Mouse (Mus musculus): ENCODE measurements around the gene Gm4792.

Gene Gm4792

DNA sequence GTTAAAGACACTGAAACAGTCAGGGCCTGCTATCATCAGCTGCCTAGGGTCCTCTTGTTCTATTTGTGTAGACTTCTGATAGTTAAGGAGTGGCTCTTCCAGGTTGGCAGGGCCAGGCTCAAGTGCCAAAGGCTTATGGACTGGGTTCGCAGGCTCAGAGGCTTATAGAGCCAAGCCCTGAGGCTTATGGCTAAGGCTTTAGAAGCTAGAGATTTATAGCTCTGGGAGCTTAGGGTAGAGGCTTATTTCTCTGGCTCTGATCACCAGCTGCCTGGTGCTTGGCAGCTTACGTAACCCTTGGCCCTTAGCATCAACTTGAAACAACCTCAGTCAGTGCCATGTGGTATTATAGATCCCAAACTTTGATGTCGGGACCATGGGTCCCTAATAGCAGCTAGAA lies at the start of gene Gm4792:
Gm4792 (minus strand) TSS at position 233 of the 400 bp plus-strand sequence.
- DNase-seq (ENCODE audit: low read depth, low spot score), result no peak

GRCm38 (mm10) chr10:94347959-94348358 lies 49.5 kb upstream of the Gm4792 start:
- DNase-seq (ENCODE audit: low read depth, low spot score), result no peak

- DNase-seq (ENCODE audit: low read depth, low spot score), result no peak
Measured at GRCm38 (mm10) chr10:94347296-94347695, 48.8 kb upstream of the Gm4792 start.

- DNase-seq (ENCODE audit: low read depth, low spot score), result no peak
Measured at GRCm38 (mm10) chr10:94346596-94346995, 48.1 kb upstream of the Gm4792 start.

DNA sequence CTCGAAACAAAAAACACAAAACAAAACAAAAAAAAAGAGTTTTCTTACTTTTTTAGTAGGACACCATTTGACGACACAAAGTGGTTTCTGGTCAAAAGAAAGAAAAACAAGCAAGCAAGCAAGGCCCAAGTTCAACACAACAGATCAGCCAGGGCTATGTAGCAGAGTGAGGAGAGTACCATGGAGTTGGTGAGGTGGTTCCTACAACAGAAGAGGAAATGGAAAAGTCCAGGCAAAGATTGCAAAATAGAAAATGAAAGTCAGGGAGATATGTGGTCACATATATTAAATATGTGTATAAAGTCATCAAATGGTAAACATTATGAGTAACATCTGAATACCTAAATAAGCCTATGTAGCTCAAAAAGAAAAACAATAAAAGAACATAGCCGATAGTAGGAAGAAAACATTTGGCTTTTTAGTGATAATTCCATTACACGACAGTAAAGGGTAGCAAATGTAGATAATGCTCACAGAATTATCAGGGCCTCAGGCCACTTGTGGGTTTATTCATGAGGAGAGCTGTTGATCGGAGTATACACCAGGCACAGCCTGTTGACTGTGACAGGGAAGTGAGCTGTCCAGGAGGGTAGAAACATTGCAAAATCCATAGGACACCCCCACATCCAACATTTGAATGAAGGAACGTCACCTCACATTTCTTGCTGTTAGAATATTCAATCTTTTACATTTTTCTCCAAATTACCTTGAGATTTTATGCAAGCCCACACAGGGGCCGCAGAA lies 47.2 kb upstream of the Gm4792 start:
- DNase-seq (ENCODE audit: low read depth, low spot score), result no peak

DNA sequence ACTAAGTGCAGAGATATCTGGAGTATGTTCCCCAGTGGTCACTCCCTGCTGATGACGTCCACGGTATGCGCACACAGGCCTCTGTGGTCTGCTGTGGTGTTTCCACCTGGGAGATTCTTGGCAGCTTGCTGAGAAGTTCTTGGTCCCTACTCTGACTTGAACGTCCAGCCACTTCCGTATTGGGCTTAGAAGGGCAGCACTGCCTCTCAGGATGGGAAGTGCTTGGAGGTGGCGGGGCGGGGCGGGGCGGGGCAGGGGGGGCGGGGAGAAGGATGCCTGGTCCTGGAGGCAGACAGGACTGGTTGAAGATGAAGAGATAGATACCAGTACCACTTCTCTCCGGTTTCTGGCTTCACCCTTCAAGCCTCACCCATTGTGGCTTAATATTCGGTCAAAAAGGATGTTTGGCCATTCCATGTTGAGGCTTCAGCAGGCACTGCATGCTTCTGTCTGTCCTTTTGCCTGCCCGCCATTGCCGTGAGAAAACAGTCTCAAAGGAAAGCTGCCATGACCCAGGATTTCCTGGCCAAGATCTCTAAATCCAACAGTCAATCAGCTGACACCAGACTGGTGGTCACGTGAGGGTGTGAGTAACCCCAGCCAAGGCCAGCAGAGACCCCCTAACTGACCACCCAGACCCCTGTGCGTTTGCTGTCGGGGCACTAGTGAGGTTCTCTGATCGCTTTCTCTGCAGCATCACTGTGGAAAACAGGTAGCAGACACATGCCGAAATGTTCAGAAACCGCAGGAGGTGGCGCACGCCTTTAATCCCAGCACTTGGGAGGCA lies 46.3 kb upstream of the Gm4792 start:
- DNase-seq (ENCODE audit: low read depth, low spot score), result no peak

DNA sequence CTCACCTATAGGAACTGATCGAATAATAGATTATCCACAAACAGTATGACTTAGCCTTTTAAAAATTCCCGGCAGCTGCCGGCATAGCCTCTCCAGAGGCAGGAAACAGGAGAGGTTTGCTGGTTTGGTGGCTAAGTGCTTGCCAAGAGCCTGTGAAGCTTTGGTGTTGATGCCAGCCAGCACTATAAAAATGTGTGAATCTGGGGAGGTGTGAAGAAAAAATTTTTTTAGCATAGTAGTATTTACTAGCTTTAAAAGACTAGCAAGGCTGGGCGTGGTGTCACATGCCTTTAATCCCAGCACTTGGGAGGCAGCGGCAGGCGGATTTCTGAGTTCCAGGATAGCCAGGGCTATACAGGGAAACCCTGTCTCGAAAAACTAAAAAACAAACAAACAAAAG lies 45.1 kb upstream of the Gm4792 start:
- no peak for DNase-seq (ENCODE audit: low read depth, low spot score)

DNA sequence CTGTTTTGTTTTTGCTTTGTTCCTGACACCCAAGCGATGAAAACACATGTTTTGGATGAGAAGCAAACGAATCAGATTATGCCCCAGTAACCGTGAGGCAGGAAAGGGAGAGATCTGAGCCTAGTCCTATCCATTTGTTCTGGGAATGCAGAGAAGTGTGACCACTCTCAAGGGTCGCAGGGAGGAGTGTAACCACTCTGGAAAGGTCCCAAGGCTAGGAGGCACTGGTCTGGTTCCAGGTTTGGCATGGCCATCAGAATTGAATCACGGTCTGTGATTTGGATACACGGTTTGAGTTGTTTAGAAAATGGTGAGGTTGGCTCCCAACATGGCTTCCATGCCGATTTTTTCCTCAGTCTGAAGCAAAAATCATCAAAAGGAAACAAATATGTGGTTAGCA lies 43.8 kb upstream of the Gm4792 start:
- no peak for DNase-seq (ENCODE audit: low read depth, low spot score)

- no peak for DNase-seq (ENCODE audit: low read depth, low spot score)
Measured at GRCm38 (mm10) chr10:94341501-94341900, 43.0 kb upstream of the Gm4792 start.

DNA sequence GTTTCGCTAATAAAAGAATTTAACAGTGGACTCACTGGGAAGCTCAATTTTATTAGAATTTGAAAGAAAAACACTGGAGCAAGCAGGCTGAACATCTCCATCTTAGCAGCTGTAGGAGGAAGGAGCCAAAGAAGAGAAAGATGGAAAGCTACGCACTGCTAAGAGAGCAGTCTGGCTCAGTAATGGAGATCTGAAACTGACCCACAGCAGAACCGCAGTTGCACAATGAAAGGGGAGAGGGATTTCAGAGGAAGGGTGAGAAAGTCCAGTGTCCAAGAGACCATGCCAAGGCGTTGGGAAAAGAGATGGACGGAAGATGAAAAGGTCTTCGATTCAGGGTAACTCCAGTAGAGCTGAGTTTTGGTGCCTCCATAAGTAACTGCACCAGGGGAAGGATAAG lies 37.6 kb upstream of the Gm4792 start:
- no peak for DNase-seq (ENCODE audit: low read depth, low spot score)

DNA sequence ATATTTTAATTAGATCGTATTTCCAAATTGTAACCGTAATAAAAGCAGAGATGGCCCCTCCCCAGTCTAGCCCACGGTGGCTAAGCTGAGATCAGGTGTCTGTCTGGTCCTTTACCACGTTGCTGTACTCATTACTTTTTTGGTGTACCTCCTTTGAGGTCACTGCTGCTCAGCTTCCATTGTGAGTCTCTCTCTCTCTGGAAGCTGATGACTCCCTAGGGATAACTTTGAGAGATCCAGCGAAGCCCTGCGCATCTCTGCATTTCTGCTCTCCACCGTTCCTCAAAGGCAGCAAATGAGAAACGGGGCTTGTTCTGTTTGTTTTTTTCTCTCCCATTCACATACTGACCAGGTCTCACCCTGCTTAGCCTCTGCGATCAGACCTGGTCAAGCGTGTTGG lies 36.5 kb upstream of the Gm4792 start:
- no peak for DNase-seq (ENCODE audit: low read depth, low spot score)

DNA sequence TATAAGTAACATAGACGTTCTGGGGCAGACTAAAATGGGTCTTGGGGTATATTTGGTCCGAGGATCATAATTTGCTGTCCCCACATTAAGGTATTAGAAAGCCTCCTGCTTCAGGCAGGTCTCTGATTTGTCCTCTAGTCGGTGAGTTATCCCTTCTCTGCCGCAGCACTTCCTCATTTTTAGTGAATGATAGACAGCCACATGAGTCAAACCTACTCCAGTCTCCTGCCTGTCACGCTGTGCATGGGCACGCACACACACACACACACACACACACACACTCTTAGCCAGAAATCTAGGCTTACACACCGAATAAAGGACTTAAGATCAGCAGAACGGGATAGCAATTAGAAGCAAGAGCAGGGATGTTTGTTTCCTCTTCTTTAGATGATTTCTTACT lies 34.8 kb upstream of the Gm4792 start:
- DNase-seq (ENCODE audit: low read depth, low spot score), result no peak

GRCm38 (mm10) chr10:94332358-94333137 lies 34.0 kb upstream of the Gm4792 start:
- peak; percentile 59 for DNase-seq (ENCODE audit: low read depth, low spot score)

GRCm38 (mm10) chr10:94329962-94330361 lies 31.5 kb upstream of the Gm4792 start:
- no peak for DNase-seq (ENCODE audit: low read depth, low spot score)

DNA sequence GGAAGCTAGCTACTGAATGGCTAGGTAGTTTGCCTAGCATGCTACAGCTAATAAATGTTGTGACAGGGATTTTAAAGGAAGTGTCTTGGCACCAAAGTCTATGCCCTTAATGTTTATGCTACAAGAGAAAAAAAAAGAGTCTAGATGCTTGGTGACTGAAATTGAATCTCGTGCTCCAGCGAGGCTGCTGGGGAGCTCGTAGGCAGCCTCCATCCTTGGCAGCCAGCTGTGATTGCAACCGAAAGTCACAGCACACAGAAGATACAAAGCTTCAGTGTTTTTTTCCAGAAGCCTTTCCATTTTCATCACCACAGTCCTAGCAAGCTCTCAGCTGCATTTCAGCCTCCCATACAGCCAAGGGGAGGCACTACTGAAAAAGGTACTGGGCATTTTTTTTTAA lies 20.1 kb upstream of the Gm4792 start:
- no peak for DNase-seq (ENCODE audit: low read depth, low spot score)

GRCm38 (mm10) chr10:94313146-94313545 lies 14.6 kb upstream of the Gm4792 start:
- DNase-seq (ENCODE audit: low read depth, low spot score), result no peak

DNA sequence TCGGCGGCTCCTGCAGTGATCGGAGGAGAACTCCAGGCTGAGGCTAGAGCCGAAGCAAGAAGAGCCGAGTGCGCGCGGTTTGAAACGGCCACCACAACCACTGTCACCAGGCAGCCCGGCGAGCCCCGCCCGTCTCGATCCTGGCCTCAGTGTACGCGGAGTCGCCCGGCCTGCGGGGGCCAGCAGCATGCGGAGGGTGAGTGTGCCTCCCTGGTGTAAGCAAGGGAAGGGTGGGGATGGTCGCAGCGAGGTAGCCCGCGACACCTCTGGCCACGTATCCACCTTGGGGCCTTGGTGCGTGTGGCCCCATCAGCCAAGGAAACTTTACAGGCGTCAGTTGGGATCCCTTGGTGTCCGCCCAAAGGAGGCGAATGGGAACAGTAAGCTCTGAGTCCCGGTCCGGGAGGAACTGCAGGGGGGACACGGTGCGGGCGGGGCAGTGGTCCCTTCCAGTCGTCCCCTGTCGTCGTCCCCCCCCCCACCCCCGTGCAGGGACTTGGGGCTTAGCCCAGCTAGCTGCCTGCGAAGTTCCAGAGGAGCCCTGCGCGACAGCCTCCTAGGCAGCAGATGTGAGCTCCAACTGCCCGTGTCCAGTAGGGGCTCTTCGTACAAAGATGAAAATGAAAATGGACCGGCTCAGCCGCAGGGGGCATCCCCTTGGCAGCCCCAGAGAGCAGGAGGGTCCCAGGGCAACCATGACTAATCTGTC lies 13.7 kb upstream of the Gm4792 start:
- DNase-seq (ENCODE audit: low read depth, low spot score), result peak; percentile 4

DNA sequence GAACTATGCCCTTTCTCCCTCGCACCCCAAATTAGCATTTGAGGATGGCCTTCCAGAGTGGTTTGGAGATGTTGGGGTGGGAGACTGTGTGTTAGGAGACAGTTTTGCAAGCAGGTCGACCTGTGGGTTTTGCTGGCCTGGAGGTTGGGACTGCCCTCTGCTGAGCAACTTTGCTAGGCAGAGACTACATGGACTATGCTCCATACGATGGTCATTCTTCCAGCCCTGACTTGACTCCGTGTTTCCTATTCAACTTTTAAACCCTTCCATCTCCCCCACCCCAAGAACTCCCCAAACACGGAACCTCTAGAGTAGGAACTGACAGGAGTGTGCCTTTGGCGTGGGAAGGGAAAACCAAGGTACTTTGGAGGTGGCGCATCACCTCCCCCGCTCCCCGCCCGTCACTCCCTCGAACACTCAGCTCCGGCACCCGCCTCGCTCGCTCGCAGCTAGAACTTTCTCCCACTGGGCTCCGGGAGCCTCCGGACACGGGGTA lies 13.1 kb upstream of the Gm4792 start, which contains the start of gene Tmcc3:
Tmcc3 (plus strand) TSS at position 439 of the 496 bp plus-strand sequence.
- no peak for DNase-seq (ENCODE audit: low read depth, low spot score)

GRCm38 (mm10) chr10:94310499-94311267 lies 12.2 kb upstream of the Gm4792 start:
- no peak for DNase-seq (ENCODE audit: low read depth, low spot score)

DNA sequence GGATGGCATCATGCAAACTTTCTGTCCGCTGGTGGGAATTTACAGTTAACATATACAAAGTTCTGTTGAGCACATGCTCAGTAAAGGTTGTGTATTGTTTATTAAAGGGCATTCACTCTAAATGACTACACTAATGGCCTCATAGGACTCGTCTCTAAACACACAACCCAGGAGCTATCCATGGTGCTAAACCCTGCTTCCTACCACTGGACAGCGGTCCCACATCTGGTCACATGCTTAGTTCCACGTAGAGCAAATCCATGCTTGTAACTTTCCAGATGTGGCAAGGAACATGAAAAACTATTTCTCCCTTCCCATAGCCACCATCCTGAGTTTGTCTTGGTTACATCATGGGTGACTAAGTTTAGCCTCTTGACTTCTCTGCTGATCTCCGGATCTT lies 7.0 kb upstream of the Gm4792 start:
- peak; percentile 26 for DNase-seq (ENCODE audit: low read depth, low spot score)

Data from ES-CJ7 (cell line).